Mouse (Mus musculus) c-Kit-positive CD71-positive TER-119-negative erythroid progenitor cells, embryonic 14.5 days (primary cell): ENCODE results near the gene Adam10.

Experiments used
- DNase-seq: peaks from one replicate; pipeline ENCODE4 v3.0.0-alpha.2; 2013; ENCODE audit warnings: low read depth

Gene Adam10

DNA sequence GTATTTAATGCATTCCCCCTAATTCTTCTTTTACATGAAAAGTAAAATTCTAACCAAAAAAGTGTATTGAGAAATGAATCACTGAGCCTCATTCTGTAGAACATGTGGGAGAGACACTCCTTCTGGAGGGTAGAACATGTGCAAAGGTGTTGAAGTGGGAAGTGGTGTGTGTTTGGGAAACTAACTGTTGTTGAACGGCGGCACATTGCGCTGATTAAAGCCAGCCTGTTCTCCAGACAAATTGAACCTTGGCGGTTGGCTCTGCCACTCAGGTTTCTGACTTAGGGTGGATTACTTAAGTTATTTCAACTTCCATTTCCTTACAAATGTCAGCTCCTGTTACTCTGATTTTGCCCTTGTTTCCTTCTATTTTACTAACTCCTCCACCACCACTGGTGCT is 5.1 kb upstream of the Adam10 start:
- no peak for DNase-seq

DNA sequence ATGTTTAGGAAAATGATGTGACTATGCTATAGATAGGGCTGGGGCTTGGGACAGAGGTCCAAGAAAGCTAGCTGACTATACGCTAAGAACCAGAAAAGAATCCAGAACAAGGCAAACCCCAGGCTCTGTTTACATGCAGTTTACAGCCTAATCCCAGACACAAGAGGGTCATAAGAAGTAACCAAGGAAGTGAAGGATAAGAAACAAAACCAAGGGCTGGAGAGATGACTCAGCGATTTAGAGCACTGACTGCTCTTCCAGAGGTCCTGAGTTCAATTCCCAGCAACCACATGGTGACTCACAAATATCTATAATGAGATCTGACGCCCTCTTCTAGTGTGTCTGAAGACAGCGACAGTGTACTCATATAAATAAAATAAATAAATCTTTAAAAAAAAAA is 3.7 kb upstream of the Adam10 start:
- no peak for DNase-seq

DNA sequence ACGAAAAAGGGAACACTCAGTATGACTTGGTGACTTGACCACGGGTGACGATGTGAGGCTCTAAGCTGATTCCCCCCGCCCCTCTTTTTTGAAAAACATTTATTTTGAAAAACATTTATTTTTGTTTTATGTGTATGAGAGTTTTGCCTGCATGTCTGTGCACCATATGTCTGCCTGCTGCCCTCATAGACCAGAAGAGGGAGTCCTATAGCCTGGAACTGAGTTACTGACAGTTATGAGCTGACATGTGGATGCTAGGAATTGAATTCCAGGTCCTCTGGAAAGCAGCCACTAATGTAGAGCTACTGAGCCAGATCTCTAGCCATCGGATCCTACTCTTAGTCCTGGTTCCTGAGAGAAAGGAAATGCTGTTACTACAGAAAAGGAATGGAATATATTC is 2.8 kb upstream of the Adam10 start:
- no peak for DNase-seq

DNA sequence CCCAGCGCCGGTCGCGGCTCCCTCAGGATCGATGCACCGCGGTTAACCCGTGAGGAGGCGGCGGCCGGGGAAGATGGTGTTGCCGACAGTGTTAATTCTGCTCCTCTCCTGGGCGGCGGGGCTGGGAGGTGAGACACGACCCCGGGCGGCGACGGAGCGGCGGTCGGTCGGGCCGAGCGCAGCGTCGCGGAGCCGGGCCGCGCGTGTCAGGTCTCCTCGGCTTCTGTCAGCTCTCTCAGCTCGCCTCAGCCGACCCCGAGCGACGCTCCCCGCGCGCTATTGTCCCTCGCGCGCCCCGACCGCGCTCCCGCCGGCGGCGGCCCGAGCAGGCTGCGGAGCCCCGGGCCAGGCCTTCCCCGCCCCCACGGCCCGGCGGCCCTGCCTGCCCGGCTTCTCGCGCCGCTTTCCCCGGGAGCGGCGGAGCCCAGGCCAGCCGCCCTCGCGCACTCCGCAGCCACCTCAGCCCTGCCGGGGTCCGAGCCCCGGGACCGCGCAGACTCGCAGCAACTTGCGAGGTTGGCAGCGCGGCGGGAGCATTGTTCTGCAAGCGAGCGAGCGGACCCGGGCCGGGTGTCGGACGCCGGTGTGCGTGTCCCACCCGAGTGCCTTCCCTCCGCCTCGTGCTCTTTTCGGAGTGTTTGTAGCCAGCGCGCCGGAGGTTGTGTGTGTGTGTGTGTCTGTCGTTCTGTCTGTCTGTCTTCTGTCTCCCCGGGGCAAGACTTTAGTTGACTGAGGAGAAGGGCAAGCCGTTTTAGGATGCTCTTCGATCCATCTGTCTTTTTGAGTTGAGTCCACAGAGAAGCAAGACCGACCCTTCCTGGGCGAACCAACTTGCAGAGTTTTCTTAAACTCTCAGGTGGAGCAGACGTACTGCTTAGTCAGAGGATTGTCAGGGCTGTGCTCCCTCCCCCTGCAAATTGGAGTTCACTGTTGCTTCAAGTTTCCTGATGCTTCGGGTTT is 615 bp downstream of the Adam10 start:
- DNase-seq, result no peak

DNA sequence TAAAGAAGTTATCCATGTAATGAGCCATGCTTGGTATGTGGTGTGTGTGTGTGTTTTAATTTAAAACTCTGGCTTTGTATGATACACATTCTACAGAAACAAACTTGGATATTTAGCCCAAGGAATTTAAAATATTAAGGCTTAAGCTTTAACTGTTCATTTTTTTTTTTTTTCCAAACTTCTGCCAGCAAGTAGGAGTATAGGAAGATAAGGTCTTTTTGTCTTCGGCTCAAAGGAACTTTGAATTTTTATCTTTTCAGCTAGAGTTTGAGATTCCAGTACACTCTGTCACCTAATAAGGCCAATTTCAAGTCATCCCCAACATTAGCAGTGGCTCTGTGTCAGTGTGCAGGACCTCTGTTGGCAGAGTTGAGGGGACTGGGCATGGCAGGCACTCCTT is 3.4 kb downstream of the Adam10 start:
- DNase-seq, result no peak

DNA sequence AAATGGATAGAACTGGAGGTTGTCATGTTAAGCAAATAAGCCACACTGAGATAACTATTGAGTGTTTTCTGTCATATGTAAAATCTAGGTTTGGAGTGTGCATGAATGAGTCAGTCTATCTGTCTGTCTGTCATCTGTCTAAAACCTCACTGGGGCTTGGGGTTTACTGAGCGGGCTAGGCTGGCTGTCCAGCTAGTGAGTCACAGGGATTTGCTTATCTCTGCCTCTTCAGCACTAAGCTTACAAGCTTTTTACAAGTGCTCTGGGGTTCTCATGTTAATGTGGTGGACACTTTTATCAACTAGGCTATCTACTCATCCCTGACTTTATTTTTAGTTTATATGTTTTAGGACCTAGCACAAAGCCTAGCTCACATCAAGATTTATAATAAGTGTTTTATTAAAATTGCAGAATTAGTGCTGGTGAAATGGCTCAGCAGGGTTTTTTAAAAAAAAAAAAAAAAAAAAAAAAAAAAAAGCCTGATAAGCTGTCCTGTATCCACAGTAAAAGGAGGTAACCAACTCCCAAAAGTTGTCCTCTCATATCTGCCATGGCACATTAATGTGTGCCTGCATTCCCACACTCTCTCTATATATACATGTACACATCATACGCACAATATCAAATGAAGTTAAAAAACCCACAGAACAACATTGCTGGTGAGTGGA is 9.6 kb downstream of the Adam10 start:
- DNase-seq, result no peak

DNA sequence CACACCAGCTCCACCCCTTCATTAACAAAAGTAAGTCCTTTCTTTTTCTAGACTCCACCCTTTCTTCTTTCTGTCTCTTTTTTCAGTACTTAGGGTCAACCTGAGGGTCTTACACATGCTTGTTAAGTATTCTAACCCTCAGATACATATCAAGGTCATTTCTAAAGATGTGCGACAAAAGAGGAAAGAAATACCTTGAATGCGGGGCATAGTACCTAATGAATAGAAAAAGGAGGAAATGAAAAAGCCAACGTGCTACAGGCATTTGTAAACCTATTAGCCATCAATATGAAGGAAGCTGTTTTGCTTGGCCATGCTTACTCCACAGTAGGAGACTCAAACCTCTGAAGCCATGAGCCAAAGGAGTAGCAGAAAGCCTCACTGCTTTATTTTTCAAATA is 11.1 kb downstream of the Adam10 start:
- DNase-seq, result no peak

DNA sequence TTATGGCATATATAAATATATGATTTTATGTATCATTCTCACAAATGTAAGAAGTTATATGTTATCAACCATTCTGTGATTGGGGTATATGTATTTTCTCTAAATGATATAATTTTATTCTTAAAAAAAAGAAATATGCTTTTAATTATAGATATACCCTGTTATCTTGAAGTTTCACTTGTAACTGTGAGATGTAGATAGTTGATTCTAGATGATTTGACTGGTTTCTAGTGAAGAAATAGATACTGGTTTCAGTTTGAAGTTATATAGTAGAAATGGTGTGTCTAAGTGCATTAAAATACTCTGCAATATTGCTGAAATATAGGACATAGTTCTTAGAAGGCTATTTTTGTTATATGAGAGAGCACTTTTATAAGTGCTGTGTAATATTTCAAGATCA is 11.8 kb downstream of the Adam10 start:
- DNase-seq, result no peak

DNA sequence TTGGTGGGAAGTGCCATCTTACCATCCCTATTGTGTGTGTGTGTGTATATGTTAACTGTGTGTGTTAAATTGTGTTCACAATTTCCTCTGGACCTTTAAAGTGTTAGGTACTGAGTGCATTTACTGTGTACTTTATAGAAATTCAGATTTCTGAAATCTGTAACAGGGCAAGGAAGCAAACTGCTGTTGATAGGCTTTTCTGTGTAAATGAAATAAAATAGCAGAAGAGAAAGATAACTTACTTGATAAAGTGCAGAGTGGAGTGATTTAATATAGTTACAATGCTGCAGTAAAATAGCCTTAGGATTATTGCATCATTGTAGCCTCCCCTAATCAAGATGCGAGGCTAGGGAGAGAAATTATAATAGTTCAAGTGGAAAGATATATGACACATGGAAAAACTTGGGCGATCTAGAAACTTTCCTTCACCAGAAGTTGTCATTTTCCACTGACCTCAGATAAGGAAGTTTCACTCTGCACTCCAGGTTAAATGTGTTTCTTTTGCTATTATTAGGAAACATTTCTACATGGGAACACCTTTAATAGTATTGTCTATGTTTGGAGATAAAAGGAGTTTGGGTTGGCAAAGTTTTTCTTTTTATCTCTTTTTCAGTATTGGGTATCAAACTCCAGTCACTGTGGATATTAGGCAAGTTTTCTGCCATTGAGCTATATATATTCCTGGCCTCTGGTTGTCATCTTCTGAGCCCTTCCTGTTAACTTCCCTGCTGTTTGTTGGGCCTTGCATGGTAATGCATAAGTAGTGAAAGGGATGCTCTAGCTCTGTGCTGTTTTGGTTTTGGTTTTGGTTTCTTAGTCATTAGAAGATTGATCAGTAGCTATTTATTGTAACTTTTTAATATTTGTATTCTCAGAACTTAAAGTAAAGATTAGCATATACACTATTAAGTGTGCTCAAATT is 13.2 kb downstream of the Adam10 start:
- no peak for DNase-seq

DNA sequence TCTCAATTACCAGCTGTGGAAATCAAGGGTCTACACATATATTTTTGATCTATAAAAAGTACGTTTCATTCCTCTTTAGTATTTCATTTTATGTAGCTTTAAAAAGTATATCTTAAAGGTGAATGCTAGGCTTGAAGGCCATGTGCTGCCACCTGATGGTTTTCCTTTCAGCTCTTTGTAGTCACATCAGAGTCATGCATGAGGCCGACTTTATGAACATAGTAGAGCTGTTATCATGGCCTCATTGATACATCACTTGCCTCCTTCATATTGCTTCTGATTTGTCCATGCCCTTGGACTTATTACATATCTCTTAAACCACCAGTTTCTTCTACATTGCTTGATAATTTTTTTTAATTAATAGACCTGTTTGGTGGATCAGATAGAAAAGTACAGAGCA is 16.9 kb downstream of the Adam10 start:
- DNase-seq, result no peak

DNA sequence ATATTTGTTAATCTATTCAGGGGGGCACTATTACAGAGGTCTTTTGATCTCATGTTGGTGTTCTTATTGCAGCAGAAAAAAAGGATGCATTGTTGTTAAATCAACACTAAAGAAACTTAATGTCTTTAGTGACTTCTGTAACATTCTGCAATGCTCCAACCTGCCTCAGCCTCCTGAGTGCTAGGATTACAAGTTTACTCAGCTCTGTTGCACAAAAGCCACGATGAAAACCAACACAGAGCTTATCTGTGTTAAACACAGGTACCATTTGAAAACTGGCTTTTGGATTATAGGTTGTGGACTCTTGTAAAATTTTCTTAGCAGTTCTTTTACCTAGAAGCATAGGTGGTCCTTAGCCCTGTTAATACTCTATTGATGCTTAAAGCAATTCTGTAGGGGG is 19.3 kb downstream of the Adam10 start:
- DNase-seq, result no peak

DNA sequence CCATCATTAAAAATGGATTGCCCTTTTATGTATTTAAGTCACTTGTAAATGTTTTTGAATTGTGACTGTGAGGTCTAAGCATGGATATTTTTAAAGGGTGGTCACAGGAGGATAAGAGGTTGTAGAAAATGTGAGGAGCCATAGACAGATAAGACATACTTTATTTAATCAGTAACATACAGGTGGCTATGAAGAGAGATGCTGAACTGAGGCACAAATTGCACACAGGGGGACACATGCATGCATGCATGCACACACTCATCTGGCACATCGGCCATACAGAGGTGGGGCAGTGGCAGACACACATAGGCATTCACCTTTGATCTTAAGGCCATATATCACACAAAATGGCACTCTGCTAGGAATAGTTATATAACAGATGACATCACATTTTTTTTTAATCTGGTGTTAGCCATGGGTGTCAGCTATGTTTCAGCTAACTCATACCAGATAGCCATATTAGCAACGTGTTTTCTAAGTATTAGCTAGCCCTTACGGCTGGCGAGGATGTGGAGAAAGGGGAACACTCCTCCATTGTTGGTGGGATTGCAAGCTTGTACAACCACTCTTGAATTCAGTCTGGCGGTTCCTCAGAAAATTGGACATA is 24.9 kb downstream of the Adam10 start:
- DNase-seq, result no peak

DNA sequence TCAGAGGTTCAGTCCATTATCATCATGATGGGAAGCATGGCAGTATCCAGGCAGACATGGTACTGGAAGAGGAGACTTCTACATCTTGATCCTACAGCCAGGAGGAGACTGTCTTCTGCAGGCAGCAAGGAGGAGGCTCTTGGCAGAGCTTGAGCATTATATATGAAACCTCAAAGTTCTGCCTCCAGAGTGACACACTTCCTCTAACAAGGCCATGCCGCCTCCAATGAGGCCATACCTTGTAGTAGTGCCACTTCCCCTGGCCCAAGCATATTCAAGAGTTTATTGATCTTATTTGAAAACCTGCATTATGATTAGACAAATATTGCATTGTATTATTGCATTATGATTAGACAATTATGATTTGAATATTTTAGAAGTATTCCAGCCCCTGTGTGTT is 27.6 kb downstream of the Adam10 start:
- DNase-seq, result no peak

DNA sequence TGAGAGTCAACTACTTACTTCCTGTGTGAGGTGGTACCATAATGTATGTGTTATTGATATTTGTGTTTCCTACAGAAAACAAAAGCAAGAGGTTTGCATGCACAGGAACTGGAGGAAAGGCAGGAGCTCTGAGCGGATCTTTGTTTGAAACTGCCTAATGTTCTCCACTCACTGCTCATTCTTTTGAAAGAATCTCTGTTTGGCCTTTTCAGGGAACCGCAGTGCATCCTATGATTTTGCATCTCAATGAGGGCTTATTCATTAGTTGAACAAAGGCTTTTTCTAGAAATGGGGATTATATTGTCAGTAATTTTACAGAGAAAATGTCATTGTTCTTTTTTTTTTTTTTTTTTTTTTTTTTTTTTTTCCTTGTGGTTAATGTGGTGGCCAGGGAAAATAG is 50.7 kb downstream of the Adam10 start:
- DNase-seq, result no peak

DNA sequence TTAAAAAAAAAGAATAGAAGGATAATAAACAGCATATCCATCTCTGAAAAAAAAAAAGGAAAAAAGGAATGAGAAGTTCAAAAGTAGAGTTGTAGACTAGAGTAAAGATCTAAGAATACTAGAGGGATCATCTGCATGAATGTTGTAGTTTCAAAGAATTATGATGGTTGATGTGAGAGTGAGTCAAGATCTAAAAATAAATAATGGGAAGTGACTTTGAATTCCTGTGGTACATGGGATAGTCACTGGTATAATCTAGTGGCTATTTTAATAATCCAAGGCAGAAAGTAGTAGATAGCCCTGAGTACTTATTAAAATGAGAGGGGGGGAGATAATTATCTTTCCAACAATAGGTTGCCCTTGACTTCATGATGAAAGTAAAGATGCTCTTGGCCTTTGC is 52.3 kb downstream of the Adam10 start:
- DNase-seq, result no peak

DNA sequence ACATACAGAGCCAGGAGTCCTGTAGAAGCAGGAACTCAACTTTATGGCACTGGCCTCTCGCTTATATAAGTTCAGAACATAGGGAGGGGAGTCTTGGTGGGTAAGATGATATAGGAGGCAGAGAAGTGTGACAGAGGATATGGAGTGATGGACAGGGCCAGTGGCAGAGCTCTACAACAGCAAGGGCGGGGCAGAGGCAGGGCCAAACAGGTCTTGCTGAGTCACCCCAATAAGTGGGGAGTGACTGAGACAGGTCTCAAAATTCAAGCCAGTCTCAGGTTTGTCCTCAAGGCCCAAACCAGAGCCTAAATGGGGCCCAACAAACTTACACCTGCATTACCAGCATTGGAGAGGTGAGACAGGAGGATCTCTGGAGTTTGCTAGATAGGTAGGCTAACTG is 54.4 kb downstream of the Adam10 start:
- DNase-seq, result peak; percentile 58

DNA sequence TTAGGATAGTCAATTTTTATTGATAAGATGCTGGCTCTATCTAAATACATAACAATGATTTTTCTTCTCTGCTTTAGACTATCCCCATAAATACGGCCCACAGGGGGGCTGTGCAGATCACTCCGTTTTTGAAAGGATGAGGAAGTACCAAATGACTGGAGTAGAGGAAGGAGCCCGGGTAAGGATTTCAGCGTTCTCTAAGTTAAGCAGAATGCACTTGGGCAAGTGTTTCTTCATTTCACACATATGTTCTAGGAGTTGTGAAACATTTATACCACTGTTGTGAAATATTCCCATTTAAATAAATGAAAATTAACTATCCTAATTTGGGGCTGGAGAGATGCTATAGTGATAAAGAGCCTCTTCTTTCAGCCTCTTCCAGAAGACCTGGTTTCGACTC is 61.2 kb downstream of the Adam10 start:
- no peak for DNase-seq

DNA sequence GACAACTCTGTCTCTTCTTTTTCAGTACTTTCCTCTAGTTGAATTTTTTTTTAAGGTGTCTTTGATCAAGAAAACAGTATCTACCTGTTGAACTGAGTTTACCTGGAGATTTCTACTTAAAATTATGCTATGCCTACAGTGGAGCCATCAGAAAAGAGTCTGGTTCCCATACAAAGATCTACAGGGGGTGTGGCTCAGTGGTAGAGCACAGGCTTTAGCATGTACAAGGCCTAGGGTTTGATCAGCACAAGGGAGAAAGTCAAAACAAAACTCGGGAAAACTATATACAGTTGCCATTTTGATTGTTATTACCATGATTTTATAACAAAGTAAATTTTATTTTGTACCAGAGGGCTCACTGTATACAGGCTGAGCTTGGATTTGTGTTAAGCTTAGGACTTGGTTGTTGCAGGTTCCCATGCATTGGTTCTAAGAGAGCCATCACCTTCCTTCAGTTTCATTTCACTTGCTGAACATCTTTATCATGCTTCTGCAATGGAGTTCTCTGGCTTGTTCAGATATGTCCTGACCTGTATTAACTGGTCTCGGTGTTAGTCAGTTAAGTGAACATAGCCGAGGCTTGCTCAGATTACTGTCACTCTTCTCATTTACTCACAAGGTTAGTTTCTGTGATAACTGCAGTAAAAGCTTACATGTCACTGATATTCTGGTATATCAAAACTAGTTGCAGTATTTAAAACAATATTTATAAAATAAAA is 72.9 kb downstream of the Adam10 start:
- DNase-seq, result no peak

DNA sequence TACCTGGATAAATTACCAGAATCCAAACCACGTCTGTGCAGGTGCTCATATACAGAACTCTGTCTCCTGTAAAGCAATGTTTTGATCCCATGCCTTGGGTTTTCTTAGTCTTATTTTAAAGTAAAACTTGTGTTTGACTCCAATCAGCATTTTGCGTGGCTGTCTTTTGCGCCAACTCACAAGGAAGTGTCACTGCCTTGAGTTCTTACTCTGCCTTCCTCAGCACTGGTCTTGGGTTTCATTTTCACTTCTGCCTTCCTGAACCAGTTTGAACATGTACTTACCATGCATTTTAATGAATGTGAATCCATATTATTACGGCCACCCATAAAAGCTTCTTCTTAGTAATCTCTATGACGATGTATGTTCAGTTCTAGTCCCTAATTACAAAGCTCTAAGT is 82.2 kb downstream of the Adam10 start:
- DNase-seq, result no peak

DNA sequence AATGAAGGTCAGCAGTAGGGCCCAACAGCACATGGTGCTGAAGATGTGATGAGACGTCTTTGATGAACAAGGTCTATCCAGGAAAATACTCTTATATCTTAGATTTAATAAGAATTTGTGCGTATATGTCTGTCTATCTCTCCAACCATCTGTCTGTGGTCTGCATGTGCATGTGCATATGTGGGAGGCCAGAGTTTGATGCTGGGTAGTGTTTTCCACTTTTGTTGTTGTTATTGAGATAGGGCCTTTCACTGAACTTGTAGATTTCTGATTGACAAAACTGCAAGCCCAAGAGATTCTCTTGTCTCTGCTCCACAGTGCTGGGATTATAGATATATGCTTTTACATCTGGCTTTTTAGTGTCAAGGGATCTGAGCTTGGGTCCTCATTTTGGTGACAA is 96.7 kb downstream of the Adam10 start:
- DNase-seq, result peak; percentile 42

DNA sequence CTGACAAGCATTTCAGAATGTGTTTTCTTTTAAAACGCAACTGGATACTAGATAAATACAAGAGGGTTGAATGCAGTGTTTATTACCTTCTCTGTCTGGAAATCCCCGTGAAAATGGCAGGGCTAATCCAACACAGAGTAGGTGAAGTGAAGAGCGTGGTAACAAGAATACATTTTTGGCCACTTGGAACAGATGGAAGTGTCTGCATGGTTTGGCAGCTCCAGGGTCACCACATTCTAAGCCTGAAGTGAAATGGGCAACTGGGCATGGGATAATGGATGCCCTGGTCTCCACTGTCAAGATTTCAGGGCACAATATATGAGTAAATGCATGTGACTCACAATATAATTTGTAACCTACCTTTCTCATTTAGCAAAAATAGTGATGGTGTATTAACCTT is 103.4 kb downstream of the Adam10 start:
- DNase-seq, result no peak
